Mouse (Mus musculus): ENCODE measurements at regions not wholly inside any gene's neighbourhood (a gene's known extent, or its start where the extent isn't known, plus 50 kb on each side); places are given as distances from the start of the nearest gene placed in this dataset.

GRCm38 (mm10) chr10:117940441-117941265 is 94.8 kb upstream of the Rap1b start:
- no peak for DNase-seq

- no peak for DNase-seq
These were observed 95.4 kb upstream of the Rap1b start for GRCm38 (mm10) chr10:117941266-117941651.

GRCm38 (mm10) chr10:117943702-117944307 is 98.0 kb upstream of the Rap1b start:
- no peak for DNase-seq

DNA sequence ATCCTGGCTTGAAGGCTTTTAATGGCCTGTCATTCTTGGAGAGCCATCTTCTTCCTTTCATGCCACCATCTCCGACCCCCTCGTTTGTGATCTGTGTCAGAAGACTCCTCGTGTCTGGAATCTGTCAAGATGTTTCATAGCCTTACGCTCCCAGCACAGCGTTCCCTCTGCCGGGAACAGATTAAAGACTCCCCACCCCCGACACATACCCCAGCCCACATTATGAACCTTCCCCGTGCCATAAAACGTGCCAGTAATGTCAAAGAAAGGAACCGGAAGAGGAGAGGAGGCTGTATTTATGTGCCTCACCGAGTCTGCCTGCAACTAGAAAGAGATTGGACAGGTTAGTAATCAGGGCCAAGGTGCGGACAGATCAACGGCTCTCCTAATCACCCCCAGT is 101.4 kb upstream of the Rap1b start:
- DNase-seq = no peak

DNA sequence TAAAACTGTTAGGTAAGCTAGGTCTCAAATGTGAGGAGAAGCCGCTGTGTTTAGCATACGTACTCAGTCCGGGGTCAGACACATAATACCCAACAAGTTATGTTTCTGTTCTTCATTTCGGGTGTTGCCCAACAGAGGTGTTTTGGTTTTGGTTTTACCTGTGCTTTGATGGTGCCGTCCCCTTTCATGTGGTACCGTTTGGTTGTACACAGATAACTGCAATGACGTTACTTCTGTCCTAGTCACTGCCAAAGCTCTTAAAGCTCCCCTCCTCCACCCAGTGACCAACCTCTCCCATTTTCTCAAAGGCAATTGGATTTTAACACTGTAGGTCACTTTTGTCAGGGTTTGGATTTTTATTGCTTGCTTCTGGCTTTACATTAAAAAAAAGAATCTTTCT is 102.1 kb upstream of the Rap1b start:
- DNase-seq = no peak

GRCm38 (mm10) chr10:117952116-117953025 is 106.5 kb upstream of the Rap1b start:
- no peak for DNase-seq

DNA sequence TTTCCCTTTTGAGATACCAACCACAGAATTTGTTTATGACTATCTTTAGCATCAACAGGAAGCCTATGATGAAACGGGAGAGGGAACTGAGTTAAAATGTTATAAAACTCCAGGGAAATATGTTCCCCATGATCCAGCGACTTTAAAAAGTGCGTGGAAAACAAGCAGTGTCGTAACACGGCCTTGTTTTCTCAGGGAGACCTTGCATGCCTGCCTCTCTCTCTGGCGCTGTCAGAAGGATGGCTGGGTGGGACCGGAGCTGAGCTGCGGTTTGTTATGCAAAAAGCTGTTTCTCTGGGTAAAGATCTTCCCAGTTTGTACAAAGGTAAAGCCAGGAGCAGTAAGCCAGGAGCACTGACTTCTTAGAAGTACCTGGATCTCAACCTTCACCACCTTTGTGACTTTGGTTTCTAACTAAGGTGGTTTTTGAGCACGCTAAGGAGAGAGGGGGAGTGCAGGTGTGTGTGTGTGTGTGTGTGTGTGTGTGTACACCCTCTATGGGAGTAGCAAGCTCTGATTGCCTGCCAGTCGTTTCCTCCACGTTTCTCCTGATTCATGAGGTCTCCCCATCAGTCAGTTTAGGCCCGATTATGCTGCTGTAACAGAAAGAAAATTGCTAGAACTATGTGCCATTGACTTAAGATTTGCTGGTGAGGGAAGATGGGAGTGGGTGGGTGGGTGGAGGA is 107.3 kb upstream of the Rap1b start:
- no peak for DNase-seq

DNA sequence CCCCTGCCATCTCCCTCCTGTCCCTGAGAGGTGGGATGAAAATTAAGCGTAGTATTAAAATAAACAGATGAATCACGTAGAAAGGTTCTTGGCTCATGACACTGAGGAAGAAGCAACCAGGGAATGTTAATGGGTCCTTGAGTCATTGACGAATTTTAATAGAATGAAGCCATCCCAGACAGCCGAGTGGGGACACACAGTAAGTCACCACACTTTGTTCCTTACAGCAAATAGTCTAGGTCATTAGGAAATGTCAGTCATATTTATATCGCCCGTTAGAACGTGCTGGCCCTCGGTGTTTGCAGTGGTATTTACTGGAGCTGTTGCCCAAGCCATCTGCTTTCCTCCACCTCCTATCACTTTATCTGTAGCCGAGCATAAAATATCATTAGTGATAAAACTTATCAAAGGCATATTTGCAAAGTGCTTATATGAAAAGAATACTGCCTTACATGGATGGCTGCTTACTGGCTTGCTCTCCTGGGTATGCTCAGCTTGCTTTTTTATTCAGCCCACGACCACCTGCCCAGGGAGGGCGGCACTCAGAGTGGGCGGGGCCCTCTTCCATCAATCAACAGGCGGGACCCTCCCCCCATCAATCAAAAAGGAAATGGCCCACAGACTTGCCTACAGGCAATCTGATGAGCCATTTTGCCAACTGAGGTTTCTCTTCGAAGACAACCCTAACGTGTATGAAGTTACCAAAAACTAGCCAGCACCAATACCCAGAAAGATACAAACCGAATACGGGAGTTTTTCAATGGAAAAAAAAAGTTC is 110.5 kb upstream of the Rap1b start:
- DNase-seq = no peak

DNA sequence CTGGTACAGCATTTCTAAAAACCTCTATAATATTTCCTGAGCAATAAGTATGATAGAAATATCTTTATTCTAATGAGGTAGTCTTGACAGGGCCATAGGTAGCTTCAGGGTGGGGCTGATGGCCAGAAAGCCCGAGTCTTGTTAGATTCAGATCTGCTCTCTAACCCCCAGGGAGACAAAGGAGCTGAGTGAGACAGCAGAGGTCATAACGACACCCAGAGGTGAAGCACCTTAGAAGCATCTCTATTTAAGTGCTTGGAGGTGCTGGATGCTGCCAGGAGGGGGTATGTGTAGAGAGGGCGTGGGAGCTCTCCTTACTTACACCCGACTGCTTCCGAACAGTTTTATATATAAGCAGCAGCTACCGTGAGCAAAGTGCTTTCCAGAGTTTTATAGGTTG is 128.9 kb upstream of the Rap1b start:
- DNase-seq = no peak

DNA sequence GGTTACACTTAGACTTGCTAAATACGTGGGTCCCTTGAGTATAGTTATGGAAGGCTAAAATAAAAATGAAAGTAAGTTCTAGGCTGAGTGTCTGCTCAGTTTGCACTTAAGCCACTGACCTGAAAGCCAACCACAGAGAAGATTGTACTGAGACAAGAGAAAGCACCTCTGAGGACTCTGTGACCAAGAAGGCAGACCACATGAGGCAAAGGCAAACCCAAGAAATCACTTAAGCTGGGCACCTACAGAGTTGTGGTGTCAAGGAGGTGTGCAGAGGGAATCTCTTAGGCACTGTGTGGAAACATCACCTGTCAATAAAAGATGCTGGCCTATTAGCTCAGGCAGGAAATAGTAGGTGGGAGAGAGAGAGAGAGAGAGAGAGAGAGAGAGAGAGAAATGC is 129.6 kb upstream of the Rap1b start:
- DNase-seq = no peak

DNA sequence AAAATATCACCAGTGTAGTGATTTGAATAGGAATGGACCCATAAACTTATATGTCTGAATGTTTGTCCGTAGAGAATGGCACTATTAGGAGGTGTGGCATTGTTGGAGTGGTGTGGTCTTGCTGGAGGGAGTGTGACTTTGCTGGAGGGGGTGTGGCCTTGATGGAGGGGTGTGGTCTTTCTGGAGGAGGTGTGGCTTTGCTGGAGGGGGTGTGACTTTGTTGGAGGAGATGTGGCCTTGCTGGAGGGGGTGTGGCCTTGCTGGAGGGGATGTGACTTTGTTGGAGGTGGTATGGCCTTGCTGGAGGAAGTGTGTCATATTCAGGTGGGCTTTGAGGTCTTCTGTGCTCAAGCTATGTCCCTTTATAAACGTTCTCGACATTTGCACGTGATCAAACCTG is 133.3 kb upstream of the Rap1b start:
- DNase-seq = no peak

DNA sequence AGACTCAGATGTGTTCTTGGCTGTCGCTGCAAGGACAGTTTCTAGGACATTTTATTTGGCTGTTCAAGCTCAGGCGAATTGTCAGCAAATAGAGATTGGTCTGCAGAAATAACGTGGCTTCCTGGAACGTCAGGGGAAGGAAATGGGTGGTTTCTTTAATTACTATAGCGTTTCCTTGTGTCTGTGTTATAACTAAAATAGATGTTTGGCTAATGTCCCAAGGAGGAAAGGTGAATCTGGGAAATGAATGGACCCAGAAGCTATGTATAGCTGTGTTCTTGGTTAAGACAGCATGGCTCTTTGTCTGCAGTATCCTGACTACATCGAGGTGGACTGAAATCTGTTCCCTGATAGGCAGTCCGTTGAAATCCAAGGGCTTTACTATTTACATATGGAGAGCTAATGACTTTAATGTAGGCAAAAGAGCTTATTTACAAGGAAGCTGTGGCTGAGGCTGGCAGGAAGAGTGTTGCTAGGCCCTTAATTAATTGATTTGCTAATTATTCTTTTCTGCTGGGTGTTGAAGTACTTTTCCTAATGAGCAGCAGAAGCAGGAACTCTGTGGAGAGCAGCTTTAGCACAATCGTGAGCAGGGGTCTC is 136.9 kb upstream of the Rap1b start:
- no peak for DNase-seq

GRCm38 (mm10) chr10:117983271-117983670 is 137.4 kb upstream of the Rap1b start:
- no peak for DNase-seq

GRCm38 (mm10) chr10:117984784-117985602 is 139.2 kb upstream of the Rap1b start:
- DNase-seq = no peak

GRCm38 (mm10) chr10:117987620-117988019 is 141.8 kb upstream of the Rap1b start:
- no peak for DNase-seq

DNA sequence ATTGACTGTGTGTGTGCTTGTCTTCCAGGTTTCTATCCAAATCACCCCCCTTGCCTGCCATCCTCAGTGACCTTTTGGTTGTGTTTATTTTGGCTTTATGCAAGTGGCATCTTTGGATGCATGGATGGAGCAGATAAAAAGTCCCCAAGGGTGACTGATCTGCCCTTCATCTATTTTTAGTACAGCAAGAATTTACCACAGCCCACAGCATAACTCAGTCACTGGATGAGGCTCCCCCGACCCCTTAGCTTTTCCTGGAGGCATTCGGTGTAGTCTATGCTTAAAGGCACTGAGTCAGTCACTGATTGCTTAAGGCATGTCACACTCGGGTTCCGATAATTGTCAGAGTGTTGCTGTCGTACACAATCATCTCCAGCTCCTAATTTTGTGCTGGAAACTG is 142.2 kb upstream of the Rap1b start:
- DNase-seq = no peak

- DNase-seq = no peak
These were observed 145.3 kb upstream of the Rap1b start for GRCm38 (mm10) chr10:117991176-117991575.

- no peak for DNase-seq
These were observed 146.5 kb upstream of the Rap1b start for GRCm38 (mm10) chr10:117992317-117992716.

DNA sequence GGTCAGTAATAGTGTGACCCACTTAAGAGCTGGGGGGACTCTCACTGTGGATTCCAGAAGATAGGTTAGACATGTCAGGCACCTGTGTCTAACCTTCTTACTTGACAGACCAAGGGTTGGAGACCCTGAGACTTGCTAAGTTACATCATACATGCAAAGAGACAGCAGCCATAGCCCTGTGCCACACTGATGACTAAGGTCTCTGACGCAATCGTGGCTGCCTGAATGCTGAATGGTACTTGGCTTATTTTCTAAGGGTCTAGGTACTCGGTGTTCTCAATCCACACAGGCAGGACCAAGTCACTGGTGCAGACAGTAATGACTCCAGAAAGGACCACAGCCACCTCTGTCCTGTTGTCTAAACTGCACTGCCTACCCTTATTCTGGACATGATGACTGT is 147.8 kb upstream of the Mdm1 start:
- no peak for DNase-seq

GRCm38 (mm10) chr10:117994768-117995167 is 146.8 kb upstream of the Mdm1 start:
- DNase-seq = peak; percentile 27 to 30

GRCm38 (mm10) chr10:117997796-117998195 is 143.8 kb upstream of the Mdm1 start:
- DNase-seq = no peak
